Mouse (Mus musculus): ENCODE results near the gene Prss57. TPM values are rescaled to one million over a fixed set of nuclear protein-coding genes. Genes with fewer than 3 reads are reported as not detected.
"Not testable (repeated sequence)": the region's sequence is repeated elsewhere in the genome, so short reads cannot be mapped to it uniquely, and the experiment has no call there.

The Prss57 gene
- total RNA-seq, 2 experiments from 2014 or later = not detected

DNA sequence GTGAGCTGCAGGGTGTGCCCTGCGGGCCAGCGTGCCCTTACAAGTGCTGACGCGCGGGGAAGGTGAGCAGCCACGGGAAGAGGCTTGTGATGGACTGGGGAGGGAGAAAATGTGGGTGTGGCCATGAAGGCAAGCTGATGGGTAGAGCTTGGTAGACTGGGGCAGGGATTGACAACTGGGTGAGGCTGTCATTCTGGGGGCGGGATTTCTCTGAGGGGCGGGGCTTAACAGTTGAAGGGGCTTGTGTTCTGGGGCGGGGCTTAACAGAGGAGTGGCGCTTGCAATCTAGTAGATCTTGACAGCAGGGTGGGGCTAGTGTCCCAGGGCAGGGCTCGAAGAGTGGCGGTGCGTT is 10.1 kb downstream of the Prss57 start:
- DNase-seq = no peak

DNA sequence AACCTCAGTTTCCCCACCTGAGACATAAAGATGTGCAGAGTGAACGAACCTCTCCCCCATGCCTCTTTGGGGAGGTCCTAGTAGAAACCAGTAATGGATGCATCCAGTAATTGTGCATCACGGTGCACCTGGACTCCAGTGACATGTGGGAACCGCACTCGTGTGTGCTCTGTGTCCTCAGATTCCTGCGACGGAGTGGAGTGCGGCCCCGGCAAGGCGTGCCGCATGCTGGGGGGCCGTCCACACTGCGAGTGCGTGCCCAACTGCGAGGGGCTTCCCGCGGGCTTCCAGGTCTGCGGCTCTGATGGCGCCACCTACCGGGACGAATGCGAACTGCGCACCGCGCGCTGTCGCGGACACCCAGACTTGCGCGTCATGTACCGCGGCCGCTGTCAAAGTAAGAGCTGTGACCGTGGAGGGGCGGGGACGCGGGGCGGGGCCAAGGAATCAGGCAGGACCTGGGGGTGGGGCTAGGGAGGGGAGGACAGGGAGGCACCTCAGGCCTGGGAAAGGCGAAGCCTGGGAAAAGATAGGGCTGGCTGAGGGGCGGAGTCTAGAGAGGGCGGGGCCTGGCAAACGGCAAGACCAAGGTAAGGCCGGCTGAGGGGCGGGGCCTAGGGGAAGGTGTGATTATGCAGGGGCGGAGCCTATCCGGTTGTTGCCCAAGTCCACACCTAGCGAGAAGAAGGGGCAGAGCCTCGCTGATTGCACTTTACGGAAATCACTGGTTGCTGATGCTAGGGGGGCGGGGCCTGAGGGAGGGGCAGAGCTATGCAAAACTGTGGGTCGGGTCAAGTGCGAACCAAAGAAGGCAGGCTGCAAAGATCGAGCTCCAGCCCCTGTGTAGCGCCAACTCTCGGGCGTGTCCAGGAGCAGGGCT is 10.7 kb downstream of the Prss57 start:
- DNase-seq = peak; percentile 96

DNA sequence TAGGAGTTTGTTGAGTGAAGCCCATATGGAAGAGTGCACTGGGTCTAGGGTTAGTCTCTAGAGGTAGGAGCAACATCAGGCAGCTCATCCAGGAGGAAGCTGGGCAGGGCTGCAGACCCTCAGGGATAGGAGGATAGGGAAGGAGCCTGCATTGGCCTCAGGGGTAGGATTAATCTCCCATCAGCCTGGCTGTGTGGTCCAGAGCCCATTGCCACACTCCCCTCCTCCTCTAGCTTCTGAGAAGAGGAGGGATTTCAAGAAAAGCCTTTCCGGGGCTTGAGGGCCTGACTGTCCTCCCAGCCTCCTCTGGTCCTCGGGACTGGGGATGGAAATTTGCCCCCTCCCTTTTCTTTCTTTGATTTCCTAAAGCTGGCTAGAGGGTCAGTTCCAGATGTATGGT is 11.6 kb downstream of the Prss57 start:
- DNase-seq = no peak

DNA sequence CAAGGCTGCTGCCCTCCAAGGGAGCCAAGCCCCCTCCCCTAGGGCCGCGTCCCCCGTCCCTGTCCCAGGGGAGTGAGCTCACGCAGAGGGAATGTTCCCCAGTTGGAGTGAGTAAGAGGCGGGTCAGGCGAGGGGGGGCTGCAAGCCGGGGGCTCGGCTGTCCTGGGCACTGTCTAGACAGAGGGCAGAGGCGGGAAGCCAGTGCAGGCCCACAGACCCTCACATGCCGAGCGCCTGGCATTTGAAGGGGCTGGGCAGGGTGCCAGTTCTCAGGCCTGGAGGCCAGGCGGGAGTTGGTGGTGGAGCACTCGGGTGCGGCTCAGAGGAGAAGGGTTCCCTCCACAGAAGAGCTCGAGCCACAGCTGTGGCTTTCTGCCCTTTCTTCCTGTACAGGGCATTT is 12.8 kb downstream of the Prss57 start:
- DNase-seq = no peak

DNA sequence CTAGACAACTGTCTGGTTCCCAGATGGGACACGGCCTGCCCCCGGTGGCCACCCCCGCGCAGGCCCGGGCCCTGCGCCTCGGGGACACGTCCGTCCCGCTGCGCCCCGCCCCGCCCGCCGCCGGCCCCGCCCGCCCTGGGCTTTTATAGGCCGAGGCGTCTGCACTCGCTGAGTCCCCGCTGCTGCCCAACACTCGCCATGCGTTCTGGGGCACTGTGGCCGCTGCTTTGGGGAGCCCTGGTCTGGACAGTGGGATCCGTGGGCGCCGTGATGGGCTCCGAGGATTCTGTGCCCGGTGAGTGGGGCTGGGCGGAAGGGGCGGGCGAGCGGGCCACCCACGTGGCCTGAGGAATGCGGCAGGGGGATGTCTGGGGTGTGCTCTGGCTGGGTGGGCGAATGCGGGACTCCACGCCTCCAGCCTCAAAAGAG is 13.6 kb downstream of the Prss57 start, which contains the start of gene Fstl3:
Gene Fstl3 (plus strand): TSS at position 170 of the 429 bp plus-strand sequence.
- no peak for DNase-seq

DNA sequence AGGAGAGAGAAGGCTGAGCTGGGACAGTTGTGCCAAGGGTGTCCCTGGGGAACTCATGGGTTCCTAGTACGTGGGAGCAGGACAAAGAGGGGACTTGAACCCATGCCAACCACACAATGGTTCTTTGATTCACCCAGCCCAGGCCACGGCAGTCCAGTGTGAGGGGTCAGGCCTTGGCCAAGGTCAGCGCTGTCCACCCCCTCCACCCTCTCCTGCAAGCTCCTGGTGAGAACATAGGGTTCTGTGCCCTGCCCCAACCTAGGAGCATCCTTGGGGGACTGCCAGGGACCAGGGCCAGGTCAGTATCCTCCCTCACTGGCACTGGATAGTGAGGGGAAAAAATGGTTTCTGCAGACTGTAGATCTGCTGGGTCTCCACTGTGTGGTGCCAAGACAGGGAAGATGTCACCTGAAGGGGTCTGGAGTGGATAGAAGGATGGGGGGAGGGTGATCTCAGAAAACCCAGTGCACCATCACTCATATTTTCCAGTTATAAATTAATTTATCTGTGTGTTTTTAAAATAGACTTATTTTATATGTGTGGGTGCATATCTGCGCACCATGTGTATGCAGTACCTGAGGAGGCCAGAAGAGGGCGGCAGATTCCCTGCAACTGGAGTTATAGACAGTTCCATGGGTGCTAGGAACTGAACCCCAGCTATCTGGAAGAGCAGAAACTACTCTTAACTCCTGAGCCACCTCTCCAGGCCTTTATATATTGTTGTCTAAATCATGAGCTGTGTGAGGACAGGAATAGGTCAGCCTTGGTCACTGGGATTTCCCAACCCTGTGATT is 16.1 kb downstream of the Prss57 start:
- DNase-seq = no peak

DNA sequence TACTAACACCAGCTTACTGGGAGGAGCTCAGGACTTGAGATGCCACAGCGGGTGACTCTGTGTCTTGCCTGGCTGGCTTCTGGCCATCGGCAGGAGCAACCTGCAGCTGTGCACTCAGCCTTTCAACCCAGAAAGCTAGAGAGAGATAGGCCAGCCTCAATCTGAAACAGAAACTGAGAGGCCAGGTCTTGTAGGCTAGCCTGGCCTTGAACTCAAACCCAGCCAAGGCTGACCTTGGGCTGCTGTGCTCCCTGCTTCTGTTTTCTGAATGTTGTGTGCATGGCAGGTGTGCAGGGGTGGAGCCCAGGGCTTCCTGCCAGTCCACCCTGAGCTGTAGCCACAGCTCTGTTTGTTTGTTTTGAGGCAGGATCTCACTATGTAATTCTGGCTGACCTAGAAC is 17.6 kb downstream of the Prss57 start:
- DNase-seq = no peak

DNA sequence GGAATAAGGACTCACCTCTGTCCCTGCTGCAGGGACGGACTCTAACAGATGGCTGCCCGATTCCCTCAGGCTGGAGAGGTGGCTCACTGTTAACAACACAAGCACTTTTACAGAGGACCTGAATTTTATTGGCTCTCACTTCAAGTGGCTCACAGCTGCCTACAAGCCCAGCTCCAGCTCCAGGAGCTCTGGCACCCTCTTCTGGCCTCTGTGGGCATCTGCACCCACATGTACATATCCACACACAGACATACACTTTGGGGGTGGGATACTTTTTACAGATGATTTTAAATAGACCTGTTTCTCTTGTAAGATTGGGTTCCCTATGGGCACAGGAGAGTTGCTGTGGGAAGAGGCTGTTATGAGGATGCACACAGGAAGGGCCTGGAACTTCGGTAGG is 18.4 kb downstream of the Prss57 start:
- DNase-seq = no peak

DNA sequence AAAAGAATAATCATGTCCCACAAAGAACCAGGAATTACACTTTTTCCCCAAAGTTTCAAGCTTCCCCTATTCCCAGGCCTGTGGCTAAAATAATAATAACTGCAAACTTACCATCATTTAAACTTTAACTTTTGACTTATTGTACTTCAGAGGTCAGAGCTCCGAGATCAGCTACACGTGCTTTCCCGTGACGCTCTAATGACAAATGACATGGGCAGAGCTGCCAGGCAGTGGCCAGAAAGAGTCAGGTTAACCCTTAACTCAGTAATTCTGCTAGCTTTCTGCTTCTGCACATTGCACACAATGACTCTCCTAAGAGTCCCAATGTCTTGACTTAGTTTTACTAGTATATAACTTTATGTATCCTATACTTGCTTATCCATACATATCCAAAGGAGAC is 21.4 kb downstream of the Prss57 start:
- no peak for DNase-seq

DNA sequence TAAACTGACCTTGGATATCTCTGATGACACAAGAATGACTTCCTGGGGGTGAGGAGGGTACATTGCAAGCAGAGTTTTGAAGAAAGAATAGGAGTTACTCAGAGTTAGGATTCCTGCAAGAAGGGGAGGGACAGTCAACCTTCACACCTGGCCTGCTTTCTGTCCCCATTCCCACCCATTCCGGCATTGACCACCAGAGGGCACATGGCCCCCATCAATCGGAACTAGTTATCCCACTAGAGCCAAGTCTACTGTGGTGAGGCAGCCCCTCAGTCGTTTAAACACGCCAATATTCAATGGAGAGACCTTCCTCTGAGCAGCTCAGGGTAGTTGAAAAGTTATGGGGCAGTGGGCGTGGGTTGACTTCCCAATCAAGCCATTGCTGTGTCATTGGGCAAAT is 22.4 kb downstream of the Prss57 start:
- DNase-seq = peak; percentile 53

DNA sequence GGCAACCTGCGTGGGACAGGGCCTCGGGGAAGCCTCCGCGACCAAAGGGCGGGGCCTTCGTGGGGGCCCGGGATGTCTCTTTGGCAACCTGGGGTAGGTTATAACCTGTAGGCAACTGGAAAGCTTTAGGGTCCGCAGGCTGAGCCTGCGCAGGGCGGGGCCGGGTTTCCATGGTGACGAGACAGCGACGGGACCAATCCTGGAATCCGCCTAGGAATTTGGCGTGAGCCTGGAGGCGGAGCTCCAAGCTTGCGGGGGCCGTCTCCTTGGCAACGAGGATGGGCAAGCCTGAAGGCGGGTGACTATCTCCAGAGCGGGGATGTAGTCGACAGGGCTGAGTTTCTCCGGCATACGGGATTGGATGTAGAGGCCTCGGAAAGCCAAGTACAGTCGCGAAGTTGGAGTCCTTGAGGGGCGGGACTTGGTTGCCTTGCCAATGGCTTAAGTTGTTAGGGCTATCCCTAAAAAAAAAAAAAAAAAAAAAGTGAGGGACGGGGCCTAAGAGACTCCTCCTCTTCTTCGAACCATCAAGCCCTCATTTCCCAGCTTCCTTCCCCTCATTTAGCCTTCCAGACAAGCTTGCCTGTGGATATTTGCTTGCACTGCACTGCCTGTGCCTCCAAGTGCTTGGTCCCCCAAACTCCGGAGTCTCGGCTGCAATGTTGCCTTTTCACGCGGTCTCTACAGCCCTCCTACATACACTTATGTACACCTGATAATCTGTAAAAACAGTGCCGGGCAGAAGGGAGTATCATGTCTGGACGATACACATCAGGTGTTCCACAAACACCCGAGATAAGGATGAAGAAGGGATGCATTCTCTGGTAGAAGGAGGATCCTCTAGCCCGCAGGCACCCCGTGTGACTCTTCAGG is 23.2 kb downstream of the Prss57 start:
- DNase-seq = peak; percentile 90

DNA sequence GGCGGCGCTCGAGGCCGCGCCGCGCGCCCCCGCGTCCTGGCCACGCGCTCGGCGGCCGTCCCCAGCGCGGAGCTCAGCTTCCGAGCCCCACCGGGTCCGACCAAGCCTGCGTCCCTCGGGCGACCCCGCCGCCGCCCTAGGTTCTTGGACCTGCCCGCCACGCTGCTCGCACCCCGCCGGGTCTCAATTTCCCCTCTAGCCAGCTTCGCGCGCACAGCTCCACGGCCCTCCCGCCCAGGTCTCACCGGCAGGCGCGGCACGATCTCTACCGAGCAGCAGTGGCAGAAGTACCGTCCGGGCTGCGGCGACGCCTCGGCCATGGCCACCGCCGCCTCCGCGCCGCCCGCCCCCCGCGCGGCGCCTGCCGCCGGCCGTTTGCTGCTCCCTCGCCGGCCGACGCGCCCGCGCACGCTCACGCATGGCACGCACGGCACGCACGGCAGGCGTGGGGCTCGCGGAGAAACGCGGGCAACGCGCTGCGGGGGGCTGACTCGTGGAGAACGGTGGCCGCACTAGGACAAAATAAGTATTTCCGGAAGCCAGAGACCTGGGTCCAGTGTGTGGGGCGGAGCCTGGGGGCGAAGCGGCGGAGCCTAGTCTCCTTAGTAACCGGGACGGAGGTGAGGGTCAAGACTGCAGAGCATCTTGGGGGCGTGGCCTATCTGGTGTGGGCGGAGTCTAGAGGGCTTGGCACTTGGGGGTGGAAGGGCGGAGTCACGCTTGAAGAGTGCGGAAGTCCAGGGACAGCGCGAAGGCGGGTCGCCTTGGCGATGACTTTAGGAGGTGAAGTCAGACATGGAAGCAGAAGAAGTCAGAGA is 24.0 kb downstream of the Prss57 start, which contains the start of gene Rnf126:
Gene Rnf126 (minus strand): TSS at position 445 of the 818 bp plus-strand sequence.
- DNase-seq = peak; percentile 99

DNA sequence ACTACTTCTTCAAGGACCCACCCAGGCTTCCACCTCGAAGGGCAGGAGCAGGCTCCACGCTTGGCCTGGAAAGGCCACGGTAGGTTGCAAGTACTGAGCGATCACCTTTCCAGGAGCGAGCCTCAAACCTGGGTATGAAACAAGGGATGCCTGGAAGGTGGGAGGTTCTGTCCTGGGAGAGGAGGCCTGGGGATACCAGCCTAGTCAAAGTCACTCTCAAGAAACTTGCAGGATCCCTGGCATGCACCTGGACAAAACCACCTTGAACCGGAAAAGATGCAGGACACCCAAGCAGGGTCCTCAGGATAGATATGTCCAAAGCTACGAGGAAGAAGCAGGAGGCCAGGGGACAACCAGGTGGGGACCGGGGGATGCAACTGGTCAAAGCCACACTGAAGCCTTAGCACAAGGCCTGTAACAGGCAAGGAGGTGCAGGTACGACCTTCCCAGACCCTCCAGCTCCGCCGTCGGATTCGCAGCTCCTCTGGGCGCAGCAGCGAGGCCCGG is 24.7 kb downstream of the Prss57 start:
- no peak for DNase-seq

DNA sequence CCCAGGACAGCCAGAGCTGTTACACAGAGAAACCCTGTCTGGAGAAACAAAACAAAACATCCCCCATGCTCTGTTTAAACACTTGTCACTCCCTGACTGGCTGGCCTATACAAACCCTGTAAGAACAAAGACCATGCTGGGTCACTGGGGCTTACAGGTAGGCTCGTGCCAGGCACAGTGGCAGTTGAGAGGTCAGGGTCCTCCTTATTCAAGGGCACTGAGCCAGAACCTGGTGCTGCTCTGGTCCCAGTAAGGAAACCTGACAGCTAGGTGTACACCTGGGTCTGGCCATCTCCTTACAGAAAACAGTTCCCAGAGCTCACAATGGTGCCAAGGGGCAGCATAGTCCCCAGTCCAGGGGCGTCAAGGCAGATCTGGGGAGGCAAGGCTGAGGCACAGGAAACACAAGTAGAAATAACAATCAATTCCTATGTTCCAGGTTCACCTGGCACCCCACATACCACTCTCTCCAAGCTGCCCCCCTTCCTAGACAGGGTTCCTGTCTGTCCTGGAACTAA is 25.5 kb downstream of the Prss57 start:
- no peak for DNase-seq

DNA sequence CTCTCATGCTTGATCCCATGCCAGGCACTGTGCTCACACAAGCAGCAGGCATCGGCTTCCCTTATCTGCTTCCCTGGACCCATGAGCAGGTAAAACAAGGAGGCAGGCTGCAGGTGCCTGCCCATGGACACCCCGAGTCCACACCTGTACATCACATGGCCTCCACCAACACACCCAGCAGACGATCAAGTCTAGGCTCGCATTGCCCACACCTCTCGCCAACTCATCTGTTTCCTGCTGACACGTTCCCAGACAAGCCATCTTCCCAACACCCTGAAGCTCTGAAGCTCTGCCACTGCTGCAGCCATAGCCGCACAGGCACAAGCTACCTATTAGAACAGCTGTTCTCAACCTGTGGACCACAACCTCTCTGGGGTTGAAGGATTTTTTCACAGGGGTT is 26.5 kb downstream of the Prss57 start:
- DNase-seq = no peak

DNA sequence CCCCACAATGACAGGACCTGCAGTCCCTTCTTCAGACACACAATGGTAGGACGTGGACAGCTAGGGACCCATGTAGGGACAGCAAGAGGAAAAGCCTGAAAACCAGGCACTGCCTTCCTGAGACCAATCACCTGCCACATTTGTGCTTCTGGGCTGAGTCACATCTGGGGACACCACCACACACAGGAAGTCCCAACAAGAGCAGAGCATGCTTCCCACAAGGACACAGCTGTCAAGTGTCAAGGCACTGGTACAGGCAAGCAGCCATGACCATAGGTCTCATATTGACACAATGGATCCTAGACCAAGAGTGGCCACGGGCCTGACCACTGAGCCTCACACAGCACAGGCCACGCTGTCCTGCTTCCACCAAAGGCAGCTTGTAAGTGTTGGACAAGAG is 27.9 kb downstream of the Prss57 start:
- DNase-seq = no peak

DNA sequence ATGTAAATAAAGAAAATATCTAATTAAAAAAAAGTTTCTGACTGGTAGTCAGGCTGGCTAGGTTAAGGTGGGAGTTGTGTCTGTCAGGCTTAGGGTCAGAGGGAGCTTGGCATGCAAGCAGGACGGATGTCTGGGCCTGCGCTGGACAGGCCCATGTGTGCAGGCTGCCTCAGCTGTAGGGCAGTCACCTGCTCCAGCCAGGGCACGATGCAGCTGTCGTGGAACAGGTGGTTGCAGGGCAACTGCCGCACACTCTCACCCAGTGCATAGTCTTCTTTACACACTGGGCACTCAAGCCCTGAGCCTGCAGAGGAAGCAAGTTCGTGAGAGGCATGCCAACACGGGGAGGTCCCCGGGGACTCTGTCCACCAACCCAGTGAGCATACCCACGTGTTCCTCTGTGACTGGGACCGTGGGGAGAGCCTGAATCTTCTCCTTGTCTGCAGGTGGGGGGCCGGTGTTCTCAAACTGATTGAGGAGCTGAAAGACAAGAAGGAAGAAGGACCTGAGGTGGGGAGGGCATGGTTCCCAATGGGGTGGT is 30.1 kb downstream of the Prss57 start:
- no peak for DNase-seq

DNA sequence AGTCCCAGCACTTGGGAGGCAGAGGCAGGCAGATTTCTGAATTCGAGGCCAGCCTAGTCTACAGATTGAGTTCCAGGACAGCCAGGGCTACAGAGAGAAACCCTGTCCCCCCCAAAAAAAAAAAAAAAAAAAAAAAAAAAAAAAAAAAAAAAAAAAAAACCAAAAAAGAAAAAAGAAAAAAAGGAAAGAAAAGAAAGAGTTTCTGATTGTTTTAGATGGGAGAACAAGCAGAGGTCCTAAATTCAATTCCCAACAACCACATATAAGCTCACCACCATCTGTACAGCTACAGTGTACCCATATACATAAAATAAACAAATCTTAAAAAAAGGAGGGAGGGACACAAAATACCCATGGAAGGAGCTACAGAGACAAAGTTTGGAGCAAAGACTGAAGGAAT is 31.1 kb downstream of the Prss57 start:
- not testable (repeated sequence) for DNase-seq

DNA sequence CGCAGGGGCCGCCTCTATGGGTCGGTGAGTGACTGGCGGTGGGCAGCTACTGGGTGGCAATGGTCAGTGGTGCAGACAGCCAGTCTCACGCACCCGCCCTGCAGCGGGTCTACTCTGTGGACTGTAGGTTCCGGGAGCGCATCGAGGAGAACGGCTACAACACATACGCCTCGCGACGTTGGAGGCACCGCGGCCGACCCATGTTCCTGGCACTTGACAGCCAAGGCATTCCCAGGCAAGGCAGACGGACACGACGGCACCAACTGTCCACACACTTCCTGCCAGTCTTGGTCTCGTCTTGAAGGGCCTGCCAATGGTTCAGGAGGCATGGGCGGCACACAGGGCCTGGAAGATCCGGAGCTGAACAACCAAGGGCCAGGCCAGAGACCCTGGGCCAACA is 34.1 kb downstream of the Prss57 start:
- no peak for DNase-seq

DNA sequence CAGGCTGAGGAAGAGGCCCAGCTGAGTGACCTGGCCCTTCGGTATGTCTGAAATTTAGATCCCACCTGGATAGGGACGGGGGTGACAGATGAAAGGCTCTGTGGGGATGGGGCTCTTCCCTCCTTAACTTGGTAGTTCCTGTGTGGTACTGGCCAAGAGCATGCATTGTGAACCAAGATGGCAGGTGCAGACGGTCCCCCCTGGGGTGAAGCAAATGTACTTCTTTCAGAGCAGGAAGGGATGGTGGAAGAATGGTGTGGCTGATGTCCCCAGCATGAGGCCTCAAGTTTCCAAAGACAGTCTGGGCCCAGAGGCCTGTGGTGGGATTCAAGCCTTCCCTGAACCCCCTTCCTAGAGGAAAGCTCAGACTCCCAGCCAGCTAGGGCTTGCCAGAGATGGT is 34.9 kb downstream of the Prss57 start:
- no peak for DNase-seq
